Mouse (Mus musculus): ENCODE measurements around the gene Nmnat3. TPM values are rescaled to one million over a fixed set of nuclear protein-coding genes. Genes with fewer than 3 reads are reported as not detected.

Gene Nmnat3
- total RNA-seq, 2 experiments from 2014 or later = 9.8 to 13.6 TPM

DNA sequence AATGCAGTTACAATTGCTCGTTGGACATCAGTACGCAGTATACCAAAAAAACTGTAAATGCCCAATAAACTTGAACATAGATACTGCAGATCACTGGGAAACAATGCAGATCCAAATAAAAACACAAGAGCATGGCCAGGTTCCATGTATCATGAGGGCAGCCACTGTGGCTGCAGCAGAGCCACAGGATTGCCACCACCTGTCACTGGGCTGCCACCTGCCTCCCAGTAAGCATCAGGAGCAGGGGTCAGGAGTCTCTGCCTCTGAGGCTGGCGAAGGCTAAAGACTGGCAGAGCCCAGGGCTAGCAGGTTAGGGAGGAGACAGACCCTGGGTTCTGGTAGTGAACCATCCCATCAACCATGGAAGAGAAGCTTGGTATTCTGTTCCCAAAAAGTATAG is 67.7 kb downstream of the Nmnat3 start:
- no peak for DNase-seq (ENCODE audit: low spot score in 2 of 2)

DNA sequence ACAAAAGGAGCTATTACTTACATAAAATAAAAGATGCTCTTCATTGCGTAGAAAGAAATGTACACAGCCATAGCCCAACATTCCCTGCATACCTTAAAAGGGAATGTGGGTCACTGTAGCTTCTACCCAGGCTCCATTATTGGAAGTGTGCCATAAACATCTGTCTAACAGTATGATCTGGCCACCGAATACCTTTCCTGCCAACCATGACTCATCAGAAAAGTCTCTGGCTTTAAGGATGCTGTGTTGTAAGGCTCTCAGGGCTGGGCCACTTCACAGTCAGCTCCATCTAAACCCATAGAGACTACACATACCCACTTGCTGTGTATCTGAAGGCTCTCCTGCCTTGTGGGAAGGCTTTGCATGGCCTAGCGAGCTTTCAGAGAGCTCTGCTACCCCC is 73.8 kb downstream of the Nmnat3 start:
- no peak for DNase-seq (ENCODE audit: low spot score in 2 of 2)

DNA sequence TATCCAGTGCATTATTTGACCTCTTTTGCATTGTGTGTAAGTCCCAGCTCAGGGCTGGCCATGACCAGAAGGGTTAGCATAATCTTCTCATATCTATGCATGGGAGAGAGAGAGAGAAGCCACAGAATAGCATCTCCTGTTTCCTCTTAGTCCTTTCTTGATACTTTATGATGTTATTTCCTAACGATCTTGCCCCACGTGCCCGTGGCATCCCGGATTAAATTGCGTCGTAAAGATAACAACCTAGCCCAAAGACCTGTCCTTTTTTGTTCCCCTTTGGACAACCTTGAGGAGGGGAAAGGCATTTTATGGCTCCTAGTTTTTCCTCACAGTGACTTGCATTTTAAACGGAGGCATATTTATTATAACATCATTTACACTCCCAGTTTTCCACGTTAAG is 78.8 kb downstream of the Nmnat3 start:
- DNase-seq (ENCODE audit: low spot score in 2 of 2) = no peak

DNA sequence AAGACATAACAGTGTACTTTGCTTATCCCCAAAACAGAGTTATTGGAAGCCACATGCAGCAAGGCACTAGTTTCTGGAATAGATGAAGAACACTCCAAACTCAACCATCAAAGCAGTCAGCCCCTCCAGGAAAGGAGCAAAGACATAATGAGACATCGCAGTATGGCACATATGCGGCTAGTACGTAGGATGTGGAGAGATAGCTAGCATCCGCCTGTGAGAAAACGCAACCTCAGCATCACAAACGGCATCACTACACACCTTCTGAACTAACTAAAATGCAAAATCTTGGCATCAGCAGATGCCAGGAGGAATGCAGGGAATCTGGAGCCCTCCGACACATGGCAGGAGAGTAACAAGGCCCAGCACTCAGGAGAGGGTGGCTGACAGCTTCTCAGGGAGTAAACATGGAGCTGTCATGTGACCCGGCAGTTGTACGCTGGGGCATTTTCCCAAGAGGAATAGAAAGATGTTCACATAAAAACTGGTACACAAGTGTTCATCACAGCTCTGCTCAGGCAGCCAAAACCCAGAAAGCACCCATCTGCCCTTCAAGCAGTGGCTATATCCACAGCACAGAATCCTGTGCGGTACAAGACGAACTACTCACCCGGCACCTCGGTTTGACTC is 80.2 kb downstream of the Nmnat3 start:
- no peak for DNase-seq (ENCODE audit: low spot score in 2 of 2)

DNA sequence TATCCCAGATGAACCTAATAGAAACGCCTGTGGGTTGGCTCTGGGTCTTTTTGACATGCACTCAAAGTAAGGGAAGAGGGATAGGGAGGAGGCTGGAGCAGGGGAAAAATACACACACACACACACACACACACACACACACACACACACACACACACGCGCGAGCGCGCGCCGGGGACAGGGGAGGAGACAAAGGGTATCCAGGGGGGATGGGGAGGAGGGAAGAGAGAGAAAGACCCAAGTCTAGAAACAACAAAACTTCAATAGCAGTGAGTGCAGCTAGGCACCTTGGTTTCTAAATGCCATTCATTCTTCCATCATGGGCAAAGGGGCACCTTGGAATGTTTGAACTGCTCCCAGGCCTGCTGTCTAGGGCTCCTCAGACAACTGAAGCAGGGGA is 82.5 kb downstream of the Nmnat3 start:
- no peak for DNase-seq (ENCODE audit: low spot score in 2 of 2)

DNA sequence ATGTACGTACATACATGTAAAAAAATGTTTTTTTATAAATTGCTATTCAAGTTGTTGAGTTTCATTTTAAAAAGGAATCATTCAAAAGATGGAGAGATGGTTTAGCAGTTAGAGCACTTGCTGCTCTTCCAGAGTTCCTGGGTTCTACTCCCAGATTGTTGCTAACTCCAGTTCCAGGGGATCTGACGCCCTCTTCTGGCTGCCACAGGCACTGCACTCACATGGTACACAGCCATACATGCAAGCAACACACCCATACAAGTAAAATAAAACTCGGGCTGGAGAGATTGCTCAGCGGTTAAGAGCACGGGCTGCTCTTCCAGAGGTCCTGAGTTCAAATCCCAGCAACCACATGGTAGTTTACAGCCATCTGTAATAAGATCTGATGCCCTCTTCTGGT is 86.1 kb downstream of the Nmnat3 start:
- no peak for DNase-seq (ENCODE audit: low spot score in 2 of 2)

DNA sequence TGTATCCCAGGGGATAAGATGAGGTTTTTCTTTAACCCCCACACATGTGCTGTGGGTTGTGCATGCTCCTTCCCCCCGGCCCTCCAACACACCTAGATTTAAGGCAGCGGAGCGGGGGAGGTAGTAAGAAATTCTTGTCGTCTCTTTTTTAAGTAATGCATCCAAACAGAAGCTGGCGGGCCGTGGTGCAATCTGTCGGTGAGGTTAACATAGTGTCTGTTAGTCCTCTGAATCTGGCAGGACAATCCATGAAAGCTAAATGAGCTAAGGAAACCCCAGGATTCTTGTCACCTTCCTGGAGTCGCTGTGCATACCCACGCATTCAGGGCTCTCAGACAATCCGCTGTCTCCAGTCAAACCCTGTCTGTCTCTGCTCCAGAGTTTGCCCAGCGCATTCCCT is 87.7 kb downstream of the Nmnat3 start:
- DNase-seq (ENCODE audit: low spot score in 2 of 2) = no peak

DNA sequence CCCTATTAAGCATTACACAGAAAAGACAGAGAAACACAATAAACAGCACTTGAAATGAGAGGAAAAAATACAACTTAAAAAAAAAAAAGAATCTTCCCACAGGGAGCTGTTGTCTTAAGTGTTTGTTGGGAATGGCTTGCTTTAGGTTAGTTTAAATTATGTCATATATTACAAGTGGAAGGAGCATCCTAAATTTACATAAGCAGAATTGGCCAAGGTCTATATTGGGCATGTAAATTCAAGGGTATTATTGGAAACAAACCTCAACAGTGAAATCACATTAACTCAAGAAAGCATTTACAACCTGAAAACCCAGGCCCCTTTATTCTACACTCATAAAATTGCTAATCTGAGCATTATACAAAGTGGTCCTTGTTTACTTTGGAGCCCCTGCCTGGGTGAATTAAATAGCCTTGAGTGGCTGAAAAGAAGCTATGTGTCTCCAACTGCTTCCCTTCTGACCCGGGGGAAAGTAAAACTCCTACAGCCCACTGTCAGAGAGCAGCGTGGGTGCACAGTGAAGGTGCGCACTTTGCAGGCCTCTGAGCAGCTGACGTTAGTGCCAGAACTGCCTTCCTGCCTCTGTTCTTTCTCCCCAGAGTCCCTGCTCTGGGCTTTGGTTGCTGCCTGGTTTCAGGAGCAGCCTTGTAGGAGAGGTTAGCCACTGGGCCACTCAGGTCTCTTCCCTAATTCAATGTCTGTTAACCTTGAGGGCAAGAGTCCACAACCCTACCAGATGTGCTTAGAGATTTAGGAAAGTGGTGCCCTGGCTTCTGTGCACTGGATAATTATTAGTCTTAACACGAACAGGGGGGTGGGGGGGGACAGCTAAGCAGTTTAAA is 88.3 kb downstream of the Nmnat3 start:
- DNase-seq (ENCODE audit: low spot score in 2 of 2) = no peak

DNA sequence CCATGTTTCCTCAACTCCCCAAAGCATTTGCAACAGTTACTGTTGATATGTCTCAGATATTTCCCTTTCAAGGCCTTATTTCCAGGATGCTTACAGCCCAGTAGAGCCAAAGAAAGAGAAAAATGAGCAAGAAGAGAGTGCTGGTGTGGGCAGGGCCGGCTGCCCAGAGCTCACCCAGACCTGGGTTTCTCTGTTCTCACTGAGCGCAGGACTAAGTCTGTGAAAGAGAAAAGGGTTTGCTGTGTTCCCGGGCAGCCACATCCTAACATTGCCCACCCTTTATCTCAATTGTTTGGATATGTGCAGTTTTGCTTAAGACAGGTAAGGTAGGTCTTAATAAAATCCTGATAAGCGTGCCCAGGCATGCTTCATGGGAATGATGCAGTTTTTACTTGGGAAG is 92.5 kb downstream of the Nmnat3 start:
- DNase-seq (ENCODE audit: low spot score in 2 of 2) = no peak

DNA sequence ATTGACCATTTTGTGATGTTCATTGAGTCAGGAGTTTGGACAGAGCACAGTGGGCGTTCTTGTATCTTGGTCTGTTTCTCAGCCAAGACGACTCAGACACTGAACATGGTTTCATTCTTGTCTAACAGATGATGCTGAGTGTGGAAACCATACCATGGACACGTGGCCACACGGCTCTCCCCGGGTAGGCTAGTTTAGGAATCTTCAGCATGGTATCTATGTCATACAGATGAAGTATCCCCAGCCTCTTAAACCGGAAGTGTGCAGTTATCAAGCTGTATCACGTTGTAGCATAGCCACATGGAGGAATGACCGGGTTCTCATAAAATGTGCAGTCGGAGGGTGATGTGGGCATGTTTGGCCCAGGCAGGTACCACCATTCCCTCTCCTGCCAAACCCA is 93.4 kb downstream of the Nmnat3 start:
- no peak for DNase-seq (ENCODE audit: low spot score in 2 of 2)

DNA sequence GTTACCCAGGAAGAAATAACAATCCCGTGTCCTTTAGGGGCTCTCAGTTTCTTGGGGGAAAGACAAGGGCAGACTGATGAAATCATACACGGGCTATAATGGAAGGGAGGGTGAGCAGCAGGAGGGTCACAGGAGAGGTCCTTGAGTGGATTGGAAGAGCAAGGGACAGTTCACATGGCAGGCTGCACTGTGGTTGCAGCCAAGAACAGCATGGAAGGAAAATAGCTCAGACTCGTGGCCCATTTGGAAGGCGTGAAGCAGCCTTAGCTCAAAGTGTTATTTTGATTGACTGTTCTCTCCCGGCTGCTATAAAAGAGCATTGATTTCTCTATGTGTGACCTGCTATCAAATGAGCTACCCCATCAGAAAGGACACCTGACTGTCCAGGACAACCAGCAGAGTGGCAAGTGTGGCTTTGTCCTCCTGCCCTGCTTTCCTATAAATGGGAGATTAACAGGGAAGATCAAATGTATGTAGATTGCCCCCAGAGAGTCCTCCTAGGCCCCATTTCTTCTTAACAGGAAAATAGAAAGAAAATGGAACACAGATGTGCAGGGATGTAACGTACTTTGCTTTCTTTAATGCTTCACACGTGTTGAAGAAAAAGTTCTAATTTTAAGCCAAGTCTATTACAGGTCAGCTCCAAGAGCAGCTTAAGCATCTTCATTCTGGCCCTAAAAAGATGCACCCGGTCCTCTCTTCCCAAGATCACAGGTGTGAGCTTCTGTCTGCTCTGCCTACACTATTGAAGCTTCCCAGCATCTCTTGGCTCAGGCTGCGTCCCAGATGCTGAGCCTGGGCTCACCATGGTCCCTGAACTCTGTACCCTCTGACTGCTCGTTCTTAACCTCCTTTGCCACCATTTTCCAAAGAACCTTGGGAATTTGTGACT is 100.8 kb downstream of the Nmnat3 start:
- no peak for DNase-seq (ENCODE audit: low spot score in 2 of 2)

DNA sequence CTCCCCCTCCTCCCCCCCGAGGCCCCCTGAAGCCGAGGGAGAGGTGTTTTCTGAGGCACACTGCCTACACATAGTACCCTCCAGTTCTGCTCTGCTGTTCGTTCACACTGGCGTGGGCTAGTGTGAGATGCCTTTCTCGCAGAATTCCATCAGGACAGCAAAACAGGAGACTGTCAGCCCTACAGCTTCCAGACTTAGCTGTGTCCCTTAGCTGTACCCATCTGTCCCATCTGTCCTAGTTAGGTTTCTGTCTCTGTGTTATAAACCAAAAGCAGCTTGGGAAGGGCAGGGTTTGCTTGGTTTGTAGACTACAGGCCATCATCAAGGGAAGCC is 101.4 kb downstream of the Nmnat3 start:
- DNase-seq (ENCODE audit: low spot score in 2 of 2) = no peak

DNA sequence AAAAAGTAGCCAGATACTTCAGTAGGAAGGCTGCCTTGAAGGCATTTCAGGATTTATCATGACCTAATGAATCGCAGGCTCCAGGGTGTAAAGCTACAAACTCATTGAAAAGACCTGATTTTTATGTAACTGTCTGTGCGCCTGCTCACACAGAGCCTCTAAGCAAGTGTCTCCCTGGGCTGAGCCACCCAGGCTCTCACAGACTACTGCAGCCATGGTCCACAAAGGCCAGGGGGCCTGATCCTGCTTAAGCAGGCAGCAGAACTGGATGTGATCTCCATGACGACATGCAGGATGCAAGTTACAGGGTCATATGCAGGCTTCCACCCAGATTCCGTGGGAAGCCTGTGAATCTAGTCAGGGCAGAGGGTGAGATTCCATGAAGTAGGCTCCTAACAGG is 106.3 kb downstream of the Nmnat3 start:
- DNase-seq (ENCODE audit: low spot score in 2 of 2) = no peak

DNA sequence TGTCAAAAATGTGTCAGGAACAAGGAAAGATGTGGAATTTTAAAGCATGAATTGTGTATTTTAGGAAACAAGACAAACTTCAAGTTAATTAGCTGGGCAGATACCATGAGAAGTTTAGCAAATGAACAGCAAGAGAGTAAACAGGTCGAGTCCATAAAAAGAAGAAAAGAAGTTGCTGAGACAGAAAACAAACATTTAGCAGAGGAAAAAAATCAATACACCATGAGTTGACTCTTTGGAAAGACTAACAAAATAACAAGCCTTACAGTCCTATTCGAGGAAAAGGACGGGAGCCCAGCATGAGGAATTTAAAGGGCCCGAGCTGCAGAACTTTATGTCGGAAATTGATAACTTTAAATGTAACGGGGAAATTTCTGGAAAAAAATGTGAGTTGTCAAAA is 110.0 kb downstream of the Nmnat3 start:
- DNase-seq (ENCODE audit: low spot score in 2 of 2) = no peak

DNA sequence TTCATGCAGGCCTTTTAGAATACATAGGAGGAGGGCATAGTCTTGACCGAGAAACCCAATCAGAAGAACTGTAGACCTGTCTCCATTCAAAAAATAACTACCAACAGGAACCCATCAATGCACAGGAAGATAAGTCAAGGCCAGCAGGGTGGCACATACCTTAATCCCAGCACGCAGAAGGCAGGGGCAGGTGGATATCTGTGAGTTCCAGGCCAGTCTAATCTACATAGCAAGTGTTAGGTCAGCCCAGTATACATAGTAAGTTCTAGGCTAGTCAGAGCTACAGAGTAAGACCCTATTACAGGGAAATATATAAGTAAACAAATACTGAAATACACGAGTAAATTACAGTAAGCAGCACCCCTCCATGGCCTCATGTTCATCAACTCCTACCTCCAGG is 110.6 kb downstream of the Nmnat3 start:
- no peak for DNase-seq (ENCODE audit: low spot score in 2 of 2)

DNA sequence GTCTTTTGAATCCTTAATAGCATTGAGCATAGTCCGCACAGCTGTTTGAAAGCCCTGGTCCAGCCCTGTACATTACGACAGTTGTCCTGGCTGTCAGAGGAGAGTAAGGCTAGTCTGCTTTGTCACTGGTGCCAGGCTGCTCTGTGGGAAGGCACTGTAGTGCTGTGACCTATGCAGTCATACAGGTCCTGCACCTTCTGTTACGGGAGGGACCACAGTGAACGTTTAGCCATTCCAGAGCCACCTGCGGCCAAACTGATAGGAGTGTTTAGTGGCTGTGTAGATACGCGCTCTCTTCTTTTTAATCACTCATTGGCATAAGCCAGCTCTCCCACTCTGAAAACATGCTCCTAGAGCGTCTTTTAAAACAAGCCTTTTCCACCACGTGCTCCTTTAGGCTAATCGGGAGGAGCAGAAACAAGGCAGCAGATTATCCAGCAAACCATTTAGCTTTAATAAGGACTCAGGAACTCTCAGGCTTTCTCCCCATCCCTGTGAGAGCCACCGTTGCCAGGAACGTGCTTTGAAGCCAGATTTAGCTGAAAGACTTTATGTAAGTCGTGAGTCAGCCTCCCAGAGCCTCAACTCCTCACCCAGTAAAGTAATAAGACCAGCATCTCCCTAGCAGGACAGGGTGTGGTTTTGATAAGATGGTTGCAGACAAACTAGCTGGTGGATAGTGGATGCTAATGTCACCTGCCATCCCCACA is 113.1 kb downstream of the Nmnat3 start:
- no peak for DNase-seq (ENCODE audit: low spot score in 2 of 2)

DNA sequence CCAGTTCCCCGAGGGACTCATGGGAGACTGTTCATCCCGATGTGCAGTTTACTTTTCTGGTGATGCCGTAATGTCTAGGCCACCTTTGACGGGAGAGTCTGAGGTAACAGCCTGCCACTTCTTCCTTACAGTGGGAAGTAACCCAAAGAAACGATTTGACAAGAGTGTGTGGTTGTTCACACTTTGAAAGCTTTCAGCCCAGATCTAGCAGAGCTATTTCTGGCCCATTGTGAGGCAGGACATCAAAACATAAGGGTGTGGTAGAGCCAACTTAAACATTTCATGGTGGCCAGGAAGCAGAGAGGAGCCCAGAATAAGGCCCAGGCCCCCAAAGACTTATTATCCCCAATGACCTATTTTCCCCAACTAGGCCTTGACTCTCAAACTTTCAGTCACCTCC is 114.4 kb downstream of the Nmnat3 start:
- no peak for DNase-seq (ENCODE audit: low spot score in 2 of 2)

DNA sequence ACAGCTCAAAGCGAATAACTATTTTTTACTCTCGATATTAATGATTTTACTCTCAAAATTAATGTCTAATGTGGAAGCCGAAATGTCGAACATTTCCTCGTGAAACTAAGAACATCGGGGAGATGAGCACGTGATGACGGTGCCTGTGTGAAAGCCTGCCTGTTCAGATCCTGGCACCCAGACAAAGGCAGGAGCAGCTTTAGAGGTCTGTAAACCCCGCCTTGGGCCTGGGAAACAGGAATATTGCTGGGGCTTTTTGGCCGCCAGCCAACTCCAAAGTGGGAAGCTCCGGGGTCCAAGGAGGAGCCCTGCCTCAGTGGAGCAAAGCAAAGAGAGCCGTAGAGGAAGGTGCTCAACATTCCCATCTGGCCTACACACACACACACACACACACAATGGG is 120.5 kb downstream of the Nmnat3 start:
- DNase-seq (ENCODE audit: low spot score in 2 of 2) = no peak

DNA sequence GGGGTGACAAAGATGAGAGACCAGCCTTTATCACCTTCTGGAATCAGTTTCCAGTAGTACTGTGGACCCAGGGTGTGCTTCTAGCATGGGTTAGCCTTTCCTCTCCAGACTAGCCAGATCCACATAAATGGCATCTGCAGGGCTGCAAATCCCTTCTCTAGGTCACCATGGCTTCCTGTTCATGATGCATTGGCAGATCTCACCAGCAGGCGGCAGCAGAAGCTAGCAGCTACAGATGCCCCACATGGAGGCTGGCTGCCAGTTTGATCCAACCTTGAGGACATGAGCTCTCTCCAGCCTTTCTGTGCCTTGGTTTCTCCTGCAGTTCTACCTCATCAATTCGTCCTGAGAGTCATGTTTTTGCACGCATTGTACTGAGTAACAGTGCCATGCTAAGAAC is 121.9 kb downstream of the Nmnat3 start:
- peak; percentile 67 to 74 for DNase-seq (ENCODE audit: low spot score in 2 of 2)

DNA sequence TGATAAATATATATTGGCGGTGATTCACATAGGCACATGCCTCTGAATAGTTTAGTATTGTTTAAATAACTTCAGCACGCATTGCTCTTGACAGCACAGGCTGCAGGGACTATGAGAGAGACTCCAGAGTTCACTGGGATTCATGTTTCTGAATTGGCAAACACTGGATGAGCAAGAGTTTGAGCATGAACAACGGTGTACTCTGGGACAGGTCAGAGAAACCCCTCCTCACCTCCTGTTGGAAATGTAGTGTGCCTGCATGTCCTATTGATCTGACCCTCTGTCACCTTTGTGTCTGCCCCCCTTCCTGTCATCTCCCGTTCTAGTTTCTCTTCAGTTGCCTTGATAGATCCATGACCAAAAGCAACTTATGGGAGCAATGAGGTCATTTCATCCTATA is 128.2 kb downstream of the Nmnat3 start:
- DNase-seq (ENCODE audit: low spot score in 2 of 2) = no peak

DNA sequence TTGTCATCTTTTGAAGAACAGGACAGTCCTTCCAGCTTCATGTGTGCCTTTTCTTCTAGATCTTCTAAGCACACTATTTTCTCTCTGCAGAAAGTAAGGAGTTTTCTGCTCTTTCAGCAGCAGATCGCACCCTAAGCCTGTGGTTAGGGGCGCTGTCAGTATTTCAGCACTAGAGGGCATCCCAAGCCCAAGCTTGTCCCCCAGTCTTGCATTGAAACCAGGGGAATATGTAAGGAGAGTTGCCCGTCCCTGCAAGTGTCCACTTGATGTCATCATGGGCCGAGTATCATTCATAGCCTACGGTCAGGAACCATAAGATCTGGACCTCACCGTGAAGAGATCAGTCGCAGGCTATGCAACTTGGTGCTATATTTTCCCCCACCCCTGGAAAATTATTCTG is 130.7 kb downstream of the Nmnat3 start:
- DNase-seq (ENCODE audit: low spot score in 2 of 2) = no peak

Data from adrenal gland, adult 18-20 months (tissue).